Mouse (Mus musculus) liver, embryonic 13.5 days (tissue): ENCODE measurements around the gene Ccdc157. TPM values are rescaled to one million over a fixed set of nuclear protein-coding genes. Genes with fewer than 3 reads are reported as not detected.
"Not testable (repeated sequence)": the region's sequence is repeated elsewhere in the genome, so short reads cannot be mapped to it uniquely, and the experiment has no call there.

Source experiments
- ATAC-seq: fragments of 200-750 bp; cut with Nextera tagmentation; 2 replicates; pipeline ENCODE4 v1.8.0; 2017; ENCODE audit warnings: low read depth, mild to moderate bottlenecking, moderate number of reproducible peaks, moderate library complexity
- DNase-seq: peaks from one replicate; pipeline ENCODE4 v3.0.0; 2022
- H3K27ac ChIP-seq: fragments of 300-500 bp; sonication (generic); 2 replicates; pipeline ENCODE4 v1.5.1; 2015; ENCODE audit warnings: moderate library complexity, mild to moderate bottlenecking, inconsistent platforms
- H3K27me3 ChIP-seq: fragments of 300-500 bp; sonication (generic); 2 replicates; pipeline ENCODE4 v1.6.1; 2015; ENCODE audit warnings: mild to moderate bottlenecking, inconsistent platforms
- H3K36me3 ChIP-seq: fragments of 300-500 bp; sonication (generic); 2 replicates; pipeline ENCODE4 v1.6.1; 2015; ENCODE audit warnings: mild to moderate bottlenecking, inconsistent platforms
- H3K4me1 ChIP-seq: fragments of 300-500 bp; sonication (generic); replicated peaks from 2 replicates; pipeline ENCODE4 v1.6.1; 2015; ENCODE audit warnings: inconsistent platforms
- H3K4me2 ChIP-seq: fragments of 300-500 bp; sonication (generic); 2 replicates; pipeline ENCODE4 v1.6.1; 2015; ENCODE audit warnings: inconsistent platforms, mild to moderate bottlenecking, moderate library complexity
- H3K4me3 ChIP-seq: fragments of 300-500 bp; sonication (generic); replicated peaks from 2 replicates; pipeline ENCODE4 v1.5.1; 2015; ENCODE audit warnings: mild to moderate bottlenecking, inconsistent platforms
- H3K9ac ChIP-seq: fragments of 300-500 bp; sonication (generic); 2 replicates; pipeline ENCODE4 v1.6.1; 2015; ENCODE audit warnings: mild to moderate bottlenecking, inconsistent platforms
- H3K9me3 ChIP-seq: fragments of 300-500 bp; sonication (generic); replicated peaks from 2 replicates; pipeline ENCODE4 v1.6.1; 2016; ENCODE audit warnings: inconsistent platforms
- WGBS: fragments of 180-500 bp; shearing (Covaris S2); methylation state at CpG from one replicate; pipeline ENCODE4 v1.1.7; 2015; ENCODE audit not compliant: insufficient replicate concordance; 5-methylcytosine and 5-hydroxymethylcytosine counted together
- polyA plus RNA-seq: library from polyadenylated mRNA; unstranded; fragments of >200 nt; fragmentation: Nextera tagmentation; extraction: Ambion mirVana; gene quantifications from 2 replicates; pipeline ENCODE4 v1.2.1, GENCODE M21; 2015

Ccdc157 gene
- polyA plus RNA-seq, 1 experiment from 2014 or later: 0.65 TPM

DNA sequence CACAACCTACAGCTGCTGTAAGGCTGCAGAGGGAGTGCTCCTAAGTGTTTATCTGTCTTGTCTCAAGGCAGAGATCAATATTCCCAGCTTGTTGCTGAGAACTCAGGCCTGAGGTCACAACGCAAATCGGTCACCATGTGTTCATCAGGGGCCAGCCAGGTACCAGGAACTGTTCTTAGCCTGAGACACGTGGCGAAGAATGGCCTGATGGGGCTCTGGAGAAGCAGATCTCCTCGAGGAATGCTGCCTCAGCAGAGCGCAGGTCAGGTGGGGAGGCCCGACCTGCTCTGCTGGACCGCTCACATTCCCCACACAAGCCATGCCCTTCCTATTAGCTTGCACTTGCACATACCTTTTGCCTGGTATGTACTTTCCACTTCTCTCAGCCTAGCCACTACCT lies 36.5 kb upstream of the Ccdc157 start:
- Histone ChIP-seq H3K36me3 (no peaks in the 10 kb centered on the region), H3K27ac (no peak overlapping the region), H3K4me1 (peaks cover under 1% of the 10 kb centered on the region; the same call in 1 of the 2 replicates), H3K4me2 (no peak overlapping the region), H3K27me3 (no peaks in the 10 kb centered on the region), H3K4me3 (no peak overlapping the region), H3K9ac (no peak overlapping the region), H3K9me3 (no peaks in the 10 kb centered on the region)
- 83% methylated on average over 8 of the region's 8 CpGs for WGBS
- DNase-seq: no peak
- no peak for ATAC-seq

DNA sequence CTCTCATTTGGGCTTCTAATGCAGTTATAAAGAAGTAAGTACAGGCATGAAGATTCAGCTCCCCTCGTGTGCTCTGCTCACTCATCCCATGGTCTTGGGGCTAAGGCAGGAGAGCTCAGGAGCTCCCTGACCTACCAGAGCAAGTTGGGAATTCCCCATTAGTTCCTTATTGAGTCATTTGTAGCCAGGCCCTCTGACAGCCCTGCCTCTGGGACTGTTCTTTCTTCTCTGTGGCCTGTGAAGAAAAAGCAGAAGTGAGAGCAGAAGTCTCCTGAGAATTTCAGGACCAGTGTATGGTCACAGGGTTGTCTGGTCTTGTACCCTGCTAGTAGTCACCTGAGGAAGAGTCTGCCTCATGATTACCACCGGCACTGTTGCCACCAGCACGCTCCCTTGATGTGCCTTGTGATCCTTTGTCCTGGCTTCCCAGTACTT lies 35.5 kb upstream of the Ccdc157 start:
- 42% methylated on average over 3 of the region's 3 CpGs for WGBS
- H3K9ac ChIP-seq: no peak overlapping the region
- H3K27me3 ChIP-seq: no peaks in the 10 kb centered on the region
- H3K27ac ChIP-seq: no peak overlapping the region
- no peak overlapping the region for H3K4me2 ChIP-seq
- no peaks in the 10 kb centered on the region for H3K9me3 ChIP-seq
- peaks cover 10% of the 10 kb centered on the region for H3K4me1 ChIP-seq
- DNase-seq: no peak
- no peak for ATAC-seq
- no peak overlapping the region for H3K4me3 ChIP-seq
- no peaks in the 10 kb centered on the region for H3K36me3 ChIP-seq

DNA sequence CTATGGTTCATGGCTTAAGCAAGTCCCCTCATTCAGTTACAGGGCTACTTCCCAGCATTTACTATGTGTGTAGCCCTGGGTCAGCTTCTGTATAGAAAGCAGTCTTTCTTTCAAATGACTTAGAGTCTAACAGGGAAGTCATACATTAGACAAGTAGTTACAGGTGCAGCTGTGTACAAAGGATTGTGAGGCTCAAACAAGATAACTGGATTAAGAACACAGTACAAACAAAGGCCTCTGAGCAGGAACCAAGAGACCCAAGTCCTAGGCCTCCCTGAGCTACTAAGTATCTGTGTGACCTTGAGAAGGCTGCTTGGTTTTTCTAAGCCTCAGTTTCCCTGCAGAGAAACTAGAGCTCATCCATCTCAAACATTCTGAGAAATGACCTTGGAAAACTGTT lies 33.3 kb upstream of the Ccdc157 start:
- Histone ChIP-seq H3K36me3 (no peaks in the 10 kb centered on the region), H3K27me3 (no peaks in the 10 kb centered on the region), H3K4me2 (no peak overlapping the region), H3K9ac (no peak overlapping the region), H3K27ac (no peak overlapping the region), H3K4me1 (peaks cover 22% of the 10 kb centered on the region), H3K4me3 (no peak overlapping the region), H3K9me3 (no peaks in the 10 kb centered on the region)
- DNase-seq (no peak), ATAC-seq (no peak)

DNA sequence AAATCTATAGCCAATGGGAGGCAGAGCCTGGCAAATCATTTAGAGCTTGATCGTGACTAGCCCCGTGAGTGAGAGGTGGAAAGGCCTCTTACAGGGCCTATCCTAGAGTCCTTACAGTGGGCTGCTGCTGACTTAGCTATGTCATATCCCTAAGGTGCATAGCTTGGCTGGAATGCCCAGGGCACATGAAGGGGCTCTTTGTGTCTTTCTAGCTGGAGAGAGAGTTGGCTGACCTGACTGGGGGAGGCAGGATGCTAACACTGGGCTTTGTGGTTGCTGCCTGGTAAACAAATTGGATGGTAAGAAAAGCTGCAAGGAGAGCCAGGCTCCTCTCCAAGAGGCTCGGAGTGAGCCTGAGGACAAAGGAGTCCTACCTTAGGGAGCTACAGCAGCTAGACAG lies 32.7 kb upstream of the Ccdc157 start:
- Histone ChIP-seq H3K4me2 (no peak overlapping the region), H3K4me1 (peaks cover 26% of the 10 kb centered on the region), H3K9me3 (no peaks in the 10 kb centered on the region), H3K9ac (no peak overlapping the region), H3K27me3 (no peaks in the 10 kb centered on the region), H3K27ac (no peak overlapping the region), H3K4me3 (no peak overlapping the region), H3K36me3 (no peaks in the 10 kb centered on the region)
- DNase-seq: no peak
- ATAC-seq: no peak
- 80% methylated on average over 3 of the region's 3 CpGs for WGBS

DNA sequence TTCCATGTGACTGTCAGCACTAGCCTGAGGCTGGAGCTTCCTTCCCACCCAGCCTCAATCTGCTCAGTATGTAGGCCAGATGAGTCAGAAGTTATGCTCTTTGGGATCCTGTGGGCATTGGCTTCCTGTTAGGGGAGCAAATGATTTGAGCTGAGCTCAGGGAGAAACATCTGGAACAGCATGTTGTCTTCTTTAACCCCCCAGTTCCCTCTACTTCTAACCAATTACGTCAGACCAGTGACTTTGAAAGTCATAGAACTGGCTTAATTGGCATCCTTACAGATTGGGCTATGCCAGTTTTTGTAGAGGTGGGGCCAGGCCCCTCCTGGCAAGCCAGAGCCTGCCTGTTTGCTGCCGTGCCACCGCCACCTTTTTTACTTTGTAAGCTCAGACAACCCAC lies 30.6 kb upstream of the Ccdc157 start:
- Histone ChIP-seq H3K27me3 (no peaks in the 10 kb centered on the region), H3K4me2 (no peak overlapping the region), H3K4me3 (no peak overlapping the region), H3K36me3 (no peaks in the 10 kb centered on the region), H3K4me1 (peaks cover 41% of the 10 kb centered on the region), H3K9me3 (no peaks in the 10 kb centered on the region), H3K9ac (no peak overlapping the region), H3K27ac (no peak overlapping the region)
- WGBS: 73% methylated on average over 3 of the region's 3 CpGs
- no peak for DNase-seq
- ATAC-seq: no peak

DNA sequence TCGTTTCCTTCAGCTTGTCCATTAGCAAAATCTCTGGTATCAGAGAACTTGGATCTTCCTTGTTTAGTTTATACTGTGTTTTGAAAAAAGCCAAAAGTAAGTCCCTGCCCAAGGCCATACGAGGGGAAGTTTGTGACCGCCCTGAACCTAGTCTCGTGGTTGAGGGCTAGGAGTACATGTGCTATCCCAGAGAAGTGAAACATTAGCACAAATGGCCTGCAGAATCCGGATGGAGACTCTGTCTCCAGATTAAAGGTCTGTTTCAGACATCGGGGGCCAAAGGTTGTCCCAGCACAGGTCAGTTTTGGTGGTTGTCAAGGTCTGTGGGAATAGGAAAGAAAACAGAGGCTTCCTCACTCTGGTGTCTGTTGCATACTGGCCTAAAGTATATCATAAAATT lies 29.1 kb upstream of the Ccdc157 start:
- Histone ChIP-seq H3K27ac (no peak overlapping the region), H3K9ac (no peak overlapping the region), H3K9me3 (no peaks in the 10 kb centered on the region), H3K4me2 (no peak overlapping the region), H3K4me1 (peaks cover 41% of the 10 kb centered on the region), H3K4me3 (no peak overlapping the region), H3K27me3 (no peaks in the 10 kb centered on the region), H3K36me3 (no peaks in the 10 kb centered on the region)
- DNase-seq (no peak), ATAC-seq (no peak)
- 69% methylated on average over 6 of the region's 6 CpGs for WGBS

DNA sequence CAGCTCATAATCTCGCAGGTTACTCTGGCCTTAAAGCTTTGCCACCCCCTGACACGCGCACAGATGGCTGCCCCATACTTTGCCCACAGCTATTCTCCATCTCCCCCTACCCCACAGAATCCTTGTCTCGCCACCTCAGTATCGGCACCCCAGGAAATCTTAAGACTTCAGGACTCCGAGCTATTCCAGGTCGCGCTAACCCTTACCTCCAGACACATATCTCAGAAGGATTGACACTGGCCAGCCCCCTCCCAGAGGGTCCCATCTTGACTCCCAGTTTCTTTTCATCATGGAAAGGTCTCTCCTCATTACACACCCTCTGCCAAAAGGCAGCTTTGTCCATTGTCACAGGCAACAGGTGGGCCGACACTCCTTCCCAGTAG lies 27.2 kb upstream of the Ccdc157 start:
- peak overlapping the region; percentile 89 for H3K9ac ChIP-seq
- H3K4me3 ChIP-seq: peak overlapping the region; percentile 77
- H3K4me2 ChIP-seq: peak overlapping the region; percentile 95
- H3K36me3 ChIP-seq: peaks cover 14% of the 10 kb centered on the region
- no peaks in the 10 kb centered on the region for H3K27me3 ChIP-seq
- WGBS: 15% methylated on average over 9 of the region's 9 CpGs
- ATAC-seq: no peak
- peaks cover 41% of the 10 kb centered on the region for H3K4me1 ChIP-seq
- H3K27ac ChIP-seq: no peak overlapping the region
- no peaks in the 10 kb centered on the region for H3K9me3 ChIP-seq
- DNase-seq: no peak

DNA sequence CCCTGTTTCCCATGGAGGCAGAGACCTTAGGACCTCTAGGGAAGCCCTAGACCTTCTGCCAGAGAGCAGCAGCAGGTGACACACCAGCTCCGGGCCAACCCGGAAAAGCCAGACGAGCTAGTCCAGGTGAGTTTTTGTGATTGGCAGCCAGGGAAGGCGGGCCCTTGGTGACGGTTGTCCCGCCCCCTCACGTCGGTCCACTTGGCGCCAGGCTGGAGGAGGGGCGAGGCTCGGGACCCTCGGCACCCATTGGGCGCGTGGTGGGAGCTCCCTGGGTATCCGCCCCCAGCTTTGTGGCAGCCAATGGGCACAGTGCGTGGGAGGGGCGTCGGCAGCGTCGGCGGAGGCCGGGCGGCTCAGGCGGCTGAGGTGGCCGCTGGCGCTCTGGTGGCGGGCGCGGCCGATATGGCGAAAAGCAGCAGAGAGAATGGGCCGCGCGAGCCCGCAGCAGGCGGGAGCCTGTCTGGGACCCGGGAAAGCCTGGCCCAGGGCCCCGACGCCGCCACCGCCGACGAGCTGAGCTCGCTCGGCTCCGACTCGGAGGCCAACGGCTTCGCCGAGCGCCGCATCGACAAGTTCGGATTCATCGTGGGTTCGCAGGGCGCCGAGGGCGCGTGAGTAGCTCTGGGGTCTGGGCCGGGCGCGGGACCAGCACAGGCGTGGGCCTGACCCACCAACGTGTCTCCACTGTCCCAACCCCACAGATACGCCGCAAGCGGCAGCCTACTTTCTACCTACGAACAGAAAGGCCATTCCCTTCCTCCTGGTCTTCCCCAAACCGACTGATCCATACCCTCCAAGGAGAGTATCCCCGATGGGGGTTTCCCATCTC lies 26.6 kb upstream of the Ccdc157 start, which contains the start of gene Tbc1d10a:
Tbc1d10a (plus strand) TSS at position 304 of the 832 bp plus-strand sequence.
- Histone ChIP-seq H3K36me3 (peaks cover 19% of the 10 kb centered on the region), H3K9me3 (no peaks in the 10 kb centered on the region), H3K4me1 (peaks cover 41% of the 10 kb centered on the region), H3K27me3 (no peaks in the 10 kb centered on the region), H3K9ac (peak within 1 kb of the TSS; percentile 89), H3K4me2 (peak within 1 kb of the TSS; percentile 95), H3K4me3 (peak within 1 kb of the TSS; percentile 77), H3K27ac (0 out of 2 replicates have a peak within 1 kb of the TSS, but pooled peaks have one; percentile 53)
- peak; percentile 99 for ATAC-seq
- peak; percentile 99 for DNase-seq
- under 1% methylated on average over 71 of the region's 71 CpGs for WGBS

DNA sequence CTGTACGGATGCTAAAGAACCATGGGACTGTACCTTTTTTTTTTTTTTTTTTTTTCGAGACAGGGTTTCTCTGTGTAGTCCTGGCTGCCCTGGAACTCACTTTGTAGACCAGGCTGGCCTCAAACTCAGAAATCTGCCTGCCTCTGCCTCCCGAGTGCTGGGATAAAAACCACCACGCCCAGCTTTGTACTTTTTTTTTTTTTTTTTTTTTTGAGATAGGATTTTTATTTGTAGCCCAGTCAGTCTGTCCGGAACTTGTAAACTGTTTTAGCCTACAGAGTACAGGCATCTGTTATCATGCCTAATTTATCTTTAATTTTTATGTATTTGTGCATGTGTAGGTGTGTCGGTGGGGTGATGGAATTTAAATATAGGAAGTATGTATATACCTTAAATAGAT lies 25.4 kb upstream of the Ccdc157 start:
- H3K9ac ChIP-seq, H3K27ac ChIP-seq, H3K9me3 ChIP-seq, ATAC-seq, DNase-seq, H3K27me3 ChIP-seq, H3K4me3 ChIP-seq, H3K4me2 ChIP-seq: not testable (repeated sequence)
- Histone ChIP-seq H3K36me3 (peaks cover 31% of the 10 kb centered on the region), H3K4me1 (peaks cover 30% of the 10 kb centered on the region)
- 75% methylated on average over 6 of the region's 6 CpGs for WGBS

DNA sequence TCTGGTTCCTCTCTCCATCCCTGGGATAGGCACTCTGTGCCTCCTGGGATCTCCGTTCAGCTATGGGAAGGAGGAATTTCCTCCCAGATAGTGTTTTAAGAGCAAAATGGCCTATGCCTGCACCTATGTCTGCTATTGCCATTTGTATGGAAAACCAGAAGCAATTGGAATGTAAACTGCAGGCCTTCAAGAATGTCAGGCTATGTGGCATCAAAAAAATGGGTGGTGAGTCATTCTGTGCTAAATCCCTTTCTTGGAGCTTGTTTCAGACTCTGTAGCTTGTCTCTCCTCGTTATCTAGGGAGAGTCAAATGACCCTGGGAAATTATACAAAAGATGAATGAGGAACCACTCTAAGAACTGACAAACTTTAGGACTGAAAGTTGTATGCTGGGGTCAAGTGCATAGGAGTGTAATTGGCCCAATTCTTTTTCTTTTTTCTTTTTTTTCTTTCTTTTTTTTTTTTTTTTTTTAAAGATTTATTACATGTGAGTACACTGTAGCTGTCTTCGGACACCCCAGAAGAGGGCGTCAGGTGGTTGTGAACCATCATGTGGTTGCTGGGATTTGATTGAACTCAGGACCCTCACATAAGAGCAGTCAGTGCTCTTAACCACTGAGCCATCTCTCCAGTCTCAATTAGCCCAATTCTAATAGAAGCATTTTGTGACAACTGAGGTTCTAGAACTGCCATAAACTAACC lies 24.3 kb upstream of the Ccdc157 start:
- no peak overlapping the region for H3K4me2 ChIP-seq
- no peak overlapping the region for H3K9ac ChIP-seq
- 68% methylated on average over 4 of the region's 4 CpGs for WGBS
- peaks cover 24% of the 10 kb centered on the region for H3K4me1 ChIP-seq
- H3K4me3 ChIP-seq: no peak overlapping the region
- H3K27me3 ChIP-seq: no peaks in the 10 kb centered on the region
- H3K27ac ChIP-seq: no peak overlapping the region
- H3K36me3 ChIP-seq: peaks cover 42% of the 10 kb centered on the region
- H3K9me3 ChIP-seq: no peaks in the 10 kb centered on the region
- DNase-seq (no peak), ATAC-seq (no peak)

DNA sequence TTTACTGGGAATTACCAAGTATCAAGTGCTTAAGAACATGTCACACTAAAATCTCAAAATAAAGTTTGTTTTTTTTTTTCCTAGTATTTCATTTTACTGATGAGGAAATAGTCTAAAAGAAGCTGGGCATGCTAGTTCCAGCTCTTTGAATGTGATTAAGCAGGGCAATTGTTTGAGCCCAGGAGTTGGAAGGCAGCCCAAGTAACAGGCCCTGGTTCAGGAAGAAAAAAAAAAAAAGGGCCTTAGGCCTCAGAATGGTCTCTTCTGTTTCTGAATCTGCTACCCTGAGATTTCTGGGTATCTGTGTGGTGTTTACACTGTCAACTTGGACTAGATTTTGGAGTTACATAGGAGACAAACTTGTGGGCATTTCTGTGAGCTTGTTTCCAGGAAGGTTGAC lies 23.4 kb upstream of the Ccdc157 start:
- H3K36me3 ChIP-seq: peaks cover 51% of the 10 kb centered on the region
- H3K4me2 ChIP-seq: no peak overlapping the region
- no peak overlapping the region for H3K9ac ChIP-seq
- H3K27me3 ChIP-seq: no peaks in the 10 kb centered on the region
- peaks cover 20% of the 10 kb centered on the region for H3K4me1 ChIP-seq
- DNase-seq (no peak), ATAC-seq (no peak)
- H3K4me3 ChIP-seq: no peak overlapping the region
- no peaks in the 10 kb centered on the region for H3K9me3 ChIP-seq
- no peak overlapping the region for H3K27ac ChIP-seq

DNA sequence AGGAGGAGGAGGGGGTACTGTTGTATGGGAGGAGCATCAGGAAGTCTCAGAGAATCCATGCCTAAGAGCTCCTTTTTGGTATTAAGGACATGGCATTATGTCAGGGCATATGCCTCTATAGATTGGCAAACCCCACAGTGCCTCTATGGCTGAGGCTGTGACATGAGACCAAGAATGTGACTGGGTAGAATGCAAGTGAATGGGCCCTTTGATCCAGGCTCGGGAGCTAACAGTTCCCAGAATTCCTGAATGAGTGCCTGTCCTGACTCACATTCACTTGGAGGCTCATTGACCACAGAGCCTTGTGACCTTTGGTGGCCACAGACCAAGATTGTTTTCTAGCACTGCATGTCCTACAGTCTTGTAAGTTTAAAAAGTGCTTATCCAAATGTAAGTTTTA lies 22.0 kb upstream of the Ccdc157 start:
- WGBS: 41% methylated on average over 1 of the region's 1 CpGs
- Histone ChIP-seq H3K4me2 (no peak overlapping the region), H3K4me3 (no peak overlapping the region), H3K27me3 (no peaks in the 10 kb centered on the region), H3K4me1 (peaks cover 8% of the 10 kb centered on the region), H3K9me3 (no peaks in the 10 kb centered on the region), H3K36me3 (peaks cover 65% of the 10 kb centered on the region), H3K9ac (no peak overlapping the region), H3K27ac (no peak overlapping the region)
- no peak for DNase-seq
- ATAC-seq: no peak
